Mouse (Mus musculus): ENCODE data around the gene Map2. TPM values are rescaled to one million over a fixed set of nuclear protein-coding genes. Genes with fewer than 3 reads are reported as not detected.

Map2 gene
- polyA plus RNA-seq, 1 experiment from 2014 or later, result 9.8 TPM

DNA sequence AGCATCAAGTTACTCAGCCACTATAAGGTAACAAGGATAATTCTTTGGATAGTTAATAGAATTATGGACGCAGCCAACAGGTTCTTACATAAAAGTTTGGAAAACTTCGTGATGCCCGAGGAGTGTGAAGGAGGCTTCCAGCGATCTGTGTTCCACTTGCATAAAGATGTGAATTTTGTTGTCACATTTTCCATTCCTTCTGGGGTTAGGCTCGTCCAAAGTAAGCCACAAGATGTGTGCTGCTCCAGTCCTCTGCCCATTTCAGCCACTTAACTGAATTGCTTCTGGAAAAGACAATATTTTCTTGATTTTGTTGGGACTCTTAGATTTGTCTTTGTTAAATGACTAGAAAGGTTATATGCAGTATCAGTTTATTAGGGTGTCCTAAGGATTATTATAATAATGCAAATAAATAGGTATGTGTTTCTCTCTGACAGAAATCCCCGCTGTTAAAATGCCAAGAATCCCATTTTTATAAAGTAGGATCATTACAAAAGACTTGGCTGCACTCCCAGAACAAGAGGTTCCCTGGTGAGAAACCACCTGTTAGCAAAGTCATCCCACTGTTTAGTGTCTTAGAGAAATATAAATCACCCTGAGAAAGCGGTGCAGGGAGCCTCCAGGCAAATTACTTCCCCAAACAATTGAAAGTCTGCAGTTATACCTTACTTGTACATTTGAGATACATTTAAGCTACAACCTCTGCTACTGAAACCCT is 36.2 kb downstream of the Map2 start:
- no peak for ATAC-seq (replicated peaks; ENCODE audit: low FRiP score)
- no peaks in the 10 kb centered on the region for H3K27me3 ChIP-seq
- H3K27ac ChIP-seq, result no peak overlapping the region
- no peaks in the 10 kb centered on the region for H3K9me3 ChIP-seq (replicated peaks)
- H3K4me3 ChIP-seq (replicated peaks), result no peak overlapping the region
- H3K36me3 ChIP-seq, result no peaks in the 10 kb centered on the region
- H3K4me1 ChIP-seq, result no peaks in the 10 kb centered on the region
- 71% methylated on average over 7 of the region's 7 CpGs for WGBS
- no peak overlapping the region for H3K9ac ChIP-seq
- H3K4me2 ChIP-seq, result no peak overlapping the region

DNA sequence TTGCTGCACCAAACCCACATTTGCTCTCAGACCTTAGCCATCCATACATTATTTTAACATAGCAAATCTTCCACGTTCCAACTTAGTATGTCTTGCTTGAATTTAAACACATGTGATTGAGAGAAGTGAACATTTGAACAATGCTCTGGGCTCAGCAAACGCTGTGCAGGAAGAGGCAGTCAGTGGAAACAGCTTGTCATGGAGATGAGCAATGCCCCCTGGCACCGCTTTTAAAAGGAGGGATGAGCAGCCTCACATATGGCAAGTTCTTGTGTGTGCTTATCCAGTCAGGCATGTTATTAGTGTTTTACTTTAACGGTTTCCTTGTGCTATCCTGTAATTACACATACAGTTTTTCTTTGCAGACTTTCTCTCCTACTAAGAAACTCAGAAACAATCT is 46.4 kb downstream of the Map2 start:
- no peak; the same call in 1 of the 2 replicates for ATAC-seq (replicated peaks; ENCODE audit: low FRiP score)
- H3K4me2 ChIP-seq, result no peak overlapping the region
- H3K9me3 ChIP-seq (replicated peaks), result no peaks in the 10 kb centered on the region
- no peaks in the 10 kb centered on the region for H3K36me3 ChIP-seq
- WGBS, result 49% methylated on average over 4 of the region's 4 CpGs
- H3K4me1 ChIP-seq, result no peaks in the 10 kb centered on the region
- H3K9ac ChIP-seq, result no peak overlapping the region
- no peak overlapping the region for H3K4me3 ChIP-seq (replicated peaks)
- H3K27me3 ChIP-seq, result no peaks in the 10 kb centered on the region
- no peak overlapping the region for H3K27ac ChIP-seq

DNA sequence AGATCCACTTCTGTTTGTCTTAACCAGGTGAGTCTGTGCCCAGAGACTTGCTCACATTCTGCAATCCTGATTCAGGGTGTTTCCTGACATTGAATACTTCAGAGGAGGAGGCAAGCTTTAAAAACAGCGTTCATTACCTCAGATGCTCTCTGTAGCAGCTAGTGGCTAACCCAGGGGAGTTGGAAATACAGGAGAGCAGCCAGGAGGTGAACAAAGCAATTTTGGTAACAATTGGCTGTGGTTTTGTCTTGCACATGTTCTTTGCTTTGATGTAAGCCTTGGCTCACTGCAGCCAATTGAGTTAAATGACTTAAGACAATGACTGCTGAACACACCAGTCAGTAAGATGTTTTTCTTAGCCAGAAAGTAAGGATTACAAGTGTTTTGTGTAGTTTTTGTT is 48.3 kb downstream of the Map2 start:
- Histone ChIP-seq H3K27ac (no peak overlapping the region), H3K9me3 (replicated peaks) (no peaks in the 10 kb centered on the region), H3K27me3 (no peaks in the 10 kb centered on the region), H3K4me1 (peaks cover 3% of the 10 kb centered on the region; the same call in 1 of the 2 replicates), H3K4me3 (replicated peaks) (no peak overlapping the region), H3K9ac (no peak overlapping the region), H3K4me2 (no peak overlapping the region), H3K36me3 (no peaks in the 10 kb centered on the region)
- ATAC-seq (replicated peaks; ENCODE audit: low FRiP score), result no peak
- 17% methylated on average over 1 of the region's 1 CpGs for WGBS

DNA sequence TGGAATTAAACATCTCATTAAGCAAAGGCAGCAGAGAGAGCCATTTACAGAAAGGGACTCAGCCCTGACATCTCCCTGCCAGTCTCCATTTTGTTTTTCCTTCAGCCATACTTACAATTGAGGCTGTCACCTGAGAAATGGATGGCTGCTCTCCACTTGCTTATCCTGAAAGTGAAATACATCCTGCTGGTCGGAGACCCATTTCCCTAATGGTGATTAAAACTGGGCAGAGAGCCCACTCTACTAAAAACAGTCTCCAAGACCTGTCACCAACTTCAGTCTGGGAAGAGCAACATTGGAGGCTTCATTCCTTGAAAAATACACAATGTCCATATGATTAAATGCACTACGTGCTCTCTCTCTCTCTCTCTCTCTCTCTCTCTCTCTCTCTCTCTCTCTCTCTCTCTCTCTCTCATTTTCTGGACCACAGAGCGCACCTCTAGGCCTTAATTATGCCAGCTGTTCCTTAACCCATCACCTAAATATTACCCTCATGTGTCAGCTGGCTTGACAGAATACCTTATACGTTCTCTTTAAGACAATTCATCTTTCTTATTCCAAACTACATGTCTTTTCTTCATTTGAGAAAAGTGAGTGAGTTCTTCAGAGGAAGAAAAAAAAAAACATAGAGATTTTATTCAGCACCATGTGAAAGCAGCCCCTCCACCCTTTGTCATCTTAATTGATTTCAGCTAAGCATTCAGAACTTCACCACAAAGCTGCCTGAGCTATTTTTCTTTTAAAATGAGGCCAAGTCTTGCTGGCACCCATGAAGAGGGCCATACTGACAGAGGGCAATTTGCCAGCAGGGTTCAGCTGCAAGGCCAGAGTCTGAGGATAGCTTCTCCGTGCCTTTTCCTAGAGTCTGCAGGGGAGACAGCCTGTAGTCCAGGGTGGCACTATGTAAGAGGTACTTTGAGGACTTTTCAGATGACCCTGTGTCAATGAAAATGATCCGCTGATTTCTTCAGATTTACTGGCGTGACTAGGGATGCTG is 51.6 kb downstream of the Map2 start:
- no peaks in the 10 kb centered on the region for H3K36me3 ChIP-seq
- no peaks in the 10 kb centered on the region for H3K27me3 ChIP-seq
- peak; percentile 43; the same call in 1 of the 2 replicates for ATAC-seq (replicated peaks; ENCODE audit: low FRiP score)
- no peak overlapping the region for H3K4me2 ChIP-seq
- peaks cover 3% of the 10 kb centered on the region; the same call in 1 of the 2 replicates for H3K4me1 ChIP-seq
- WGBS, result 53% methylated on average over 7 of the region's 7 CpGs
- H3K4me3 ChIP-seq (replicated peaks), result no peak overlapping the region
- H3K27ac ChIP-seq, result no peak overlapping the region
- no peaks in the 10 kb centered on the region for H3K9me3 ChIP-seq (replicated peaks)
- H3K9ac ChIP-seq, result no peak overlapping the region

DNA sequence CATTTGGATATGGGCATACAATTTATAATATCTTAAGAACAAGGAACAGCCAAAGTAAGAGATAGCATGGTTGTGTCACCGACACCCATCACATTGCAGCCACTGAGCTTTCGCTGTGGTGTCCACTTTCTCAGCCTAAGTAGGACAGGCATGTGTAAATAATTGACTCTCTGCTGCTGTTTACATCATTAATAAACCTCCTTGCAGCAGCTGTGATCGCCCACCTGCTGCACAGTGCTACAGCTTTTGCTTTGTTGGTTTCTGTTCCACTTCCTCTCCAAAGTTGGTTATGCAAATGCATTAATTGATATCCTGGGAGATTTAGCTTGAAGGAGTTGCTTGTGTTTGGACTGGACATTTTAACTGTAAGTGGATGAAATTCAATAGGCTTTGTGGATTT is 53.1 kb downstream of the Map2 start:
- H3K36me3 ChIP-seq, result no peaks in the 10 kb centered on the region
- no peak overlapping the region for H3K27ac ChIP-seq
- no peaks in the 10 kb centered on the region for H3K27me3 ChIP-seq
- no peaks in the 10 kb centered on the region for H3K9me3 ChIP-seq (replicated peaks)
- H3K4me2 ChIP-seq, result no peak overlapping the region
- 0 out of 2 replicates have a peak, but pooled peaks have one; percentile 46 for ATAC-seq (replicated peaks; ENCODE audit: low FRiP score)
- peaks cover 3% of the 10 kb centered on the region; the same call in 1 of the 2 replicates for H3K4me1 ChIP-seq
- H3K9ac ChIP-seq, result no peak overlapping the region
- 63% methylated on average over 3 of the region's 3 CpGs for WGBS
- no peak overlapping the region for H3K4me3 ChIP-seq (replicated peaks)

DNA sequence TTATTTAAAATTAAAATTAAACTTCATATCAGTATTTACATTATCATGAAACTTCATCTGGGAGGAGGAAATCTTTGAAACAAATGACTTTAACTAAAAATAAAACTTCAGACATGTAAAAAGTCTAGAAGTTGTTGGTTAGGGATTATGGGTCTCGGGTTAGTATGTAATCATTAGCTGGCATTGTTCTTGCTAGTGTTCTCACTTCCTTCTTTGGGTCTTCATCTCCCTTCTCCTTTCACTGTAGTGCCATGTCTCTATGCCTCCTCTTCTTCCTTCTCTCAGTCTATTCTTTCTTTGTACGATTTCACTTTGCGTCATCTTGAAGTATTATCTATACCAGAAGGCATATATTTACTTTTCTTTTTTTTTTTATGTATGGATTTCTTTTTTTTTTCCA is 55.3 kb downstream of the Map2 start:
- H3K4me3 ChIP-seq (replicated peaks), result no peak overlapping the region
- H3K9ac ChIP-seq, result no peak overlapping the region
- H3K9me3 ChIP-seq (replicated peaks), result no peaks in the 10 kb centered on the region
- WGBS, result 93% methylated on average over 3 of the region's 3 CpGs
- no peak overlapping the region for H3K27ac ChIP-seq
- H3K36me3 ChIP-seq, result no peaks in the 10 kb centered on the region
- no peak overlapping the region for H3K4me2 ChIP-seq
- no peaks in the 10 kb centered on the region for H3K27me3 ChIP-seq
- H3K4me1 ChIP-seq, result peaks cover 3% of the 10 kb centered on the region; the same call in 1 of the 2 replicates
- ATAC-seq (replicated peaks; ENCODE audit: low FRiP score), result no peak

DNA sequence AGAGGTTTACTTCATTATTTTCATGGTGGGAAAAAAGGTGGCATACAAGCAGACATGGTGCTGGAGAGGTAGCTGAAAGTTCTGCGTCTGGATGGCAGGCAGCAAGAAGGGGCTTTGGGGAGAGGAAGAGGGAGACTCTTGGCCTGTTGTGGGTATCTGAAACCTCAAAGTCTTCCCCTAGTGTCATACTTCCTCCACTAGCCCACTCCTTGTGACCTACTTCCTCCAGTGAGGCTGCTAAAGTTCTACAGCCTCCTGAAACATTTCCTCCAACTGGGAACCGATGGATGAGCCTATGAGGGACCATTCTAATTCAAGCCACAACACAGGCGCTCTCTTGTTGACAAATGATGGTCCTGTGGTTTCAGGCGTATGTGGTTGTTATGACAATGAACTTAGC is 56.9 kb downstream of the Map2 start:
- peaks cover 2% of the 10 kb centered on the region; the same call in 1 of the 2 replicates for H3K4me1 ChIP-seq
- H3K27ac ChIP-seq, result no peak overlapping the region
- no peak overlapping the region for H3K4me2 ChIP-seq
- 89% methylated on average over 4 of the region's 4 CpGs for WGBS
- no peak overlapping the region for H3K9ac ChIP-seq
- no peak for ATAC-seq (replicated peaks; ENCODE audit: low FRiP score)
- H3K4me3 ChIP-seq (replicated peaks), result no peak overlapping the region
- H3K27me3 ChIP-seq, result no peaks in the 10 kb centered on the region
- no peaks in the 10 kb centered on the region for H3K9me3 ChIP-seq (replicated peaks)
- no peaks in the 10 kb centered on the region for H3K36me3 ChIP-seq

DNA sequence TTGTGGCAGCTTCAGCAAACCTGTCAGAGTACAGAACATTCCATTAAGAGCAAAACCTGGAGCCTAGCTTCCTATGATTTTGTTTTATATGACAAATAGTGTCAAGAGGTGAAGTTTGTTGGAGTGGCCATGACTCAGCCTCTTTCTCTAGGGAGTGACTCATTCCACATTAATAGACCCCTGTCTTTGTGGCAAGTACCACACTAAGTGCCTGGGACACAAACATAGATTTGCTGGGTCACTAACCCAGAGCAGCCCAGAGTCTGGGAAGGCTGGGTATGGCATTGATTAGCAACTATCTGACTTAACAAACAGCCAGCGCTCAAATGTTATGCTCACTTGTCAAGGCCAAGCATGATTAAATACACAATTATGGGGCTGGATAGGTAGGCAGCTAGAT is 69.8 kb downstream of the Map2 start:
- no peak overlapping the region for H3K4me3 ChIP-seq (replicated peaks)
- H3K4me1 ChIP-seq, result no peaks in the 10 kb centered on the region
- no peaks in the 10 kb centered on the region for H3K36me3 ChIP-seq
- 27% methylated on average over 1 of the region's 1 CpGs for WGBS
- peak; percentile 66; the same call in 1 of the 2 replicates for ATAC-seq (replicated peaks; ENCODE audit: low FRiP score)
- H3K9ac ChIP-seq, result no peak overlapping the region
- H3K4me2 ChIP-seq, result no peak overlapping the region
- H3K27me3 ChIP-seq, result no peaks in the 10 kb centered on the region
- no peak overlapping the region for H3K27ac ChIP-seq
- H3K9me3 ChIP-seq (replicated peaks), result no peaks in the 10 kb centered on the region

DNA sequence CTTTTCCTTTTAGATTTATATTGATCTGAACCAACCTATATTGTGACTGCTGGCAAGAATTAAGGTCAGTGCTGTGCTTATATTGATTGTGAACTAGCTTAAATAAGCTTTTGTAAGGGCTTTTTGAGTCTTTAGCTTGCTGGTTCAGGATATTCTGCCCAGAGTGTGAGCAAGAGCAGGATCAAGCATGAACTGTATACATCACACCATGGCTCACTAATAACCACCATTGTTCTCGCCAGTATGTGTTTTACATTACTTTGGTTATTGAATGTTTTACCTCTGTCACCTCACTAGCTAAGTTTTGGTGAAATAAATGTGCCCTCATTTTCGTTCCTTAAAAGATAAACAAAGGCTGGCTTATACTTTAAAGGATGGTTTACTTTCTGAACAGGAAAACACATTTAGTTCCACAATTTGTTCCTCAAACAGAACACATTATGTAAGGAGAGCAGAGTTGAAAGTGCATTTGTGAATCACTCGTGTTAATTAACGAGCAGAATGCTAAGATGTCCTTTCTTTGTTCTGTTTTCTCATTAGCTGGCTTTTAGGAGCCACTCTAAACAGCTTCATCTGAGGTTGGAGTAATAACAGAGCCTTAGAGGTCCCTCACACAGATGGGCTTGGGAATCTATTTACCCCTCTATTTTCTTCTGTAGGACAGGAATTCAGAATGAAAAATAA is 76.7 kb downstream of the Map2 start:
- Histone ChIP-seq H3K27me3 (no peaks in the 10 kb centered on the region), H3K36me3 (no peaks in the 10 kb centered on the region), H3K4me3 (replicated peaks) (no peak overlapping the region), H3K9ac (no peak overlapping the region), H3K4me1 (0 out of 2 replicates have a peak, but pooled peaks cover 2% of the 10 kb centered on the region), H3K9me3 (replicated peaks) (no peaks in the 10 kb centered on the region), H3K27ac (peak overlapping the region; percentile 67), H3K4me2 (peak overlapping the region; percentile 19; the same call in 1 of the 2 replicates)
- peak; percentile 37; the same call in 1 of the 2 replicates for ATAC-seq (replicated peaks; ENCODE audit: low FRiP score)
- WGBS, result 30% methylated on average over 4 of the region's 4 CpGs

DNA sequence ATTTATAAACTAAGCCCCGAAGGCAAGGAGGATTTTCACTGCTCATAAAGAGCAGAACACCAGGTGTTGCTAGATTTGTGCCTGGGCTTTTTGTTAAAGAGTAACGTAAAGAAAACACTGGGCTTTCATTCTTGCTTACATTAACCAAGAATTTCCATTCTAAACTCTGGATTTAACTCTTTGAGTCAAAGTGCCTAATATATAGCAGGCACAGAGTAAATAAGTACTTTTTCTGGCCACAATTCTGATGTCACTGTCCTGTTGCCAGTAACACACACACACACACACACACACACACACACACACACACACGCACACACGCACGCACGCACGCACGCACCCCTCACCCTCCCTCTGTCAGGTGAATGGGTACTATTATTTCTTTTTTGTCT is 77.3 kb downstream of the Map2 start:
- Histone ChIP-seq H3K9ac (no peak overlapping the region), H3K36me3 (no peaks in the 10 kb centered on the region), H3K9me3 (replicated peaks) (no peaks in the 10 kb centered on the region), H3K27ac (peak overlapping the region; percentile 67), H3K27me3 (no peaks in the 10 kb centered on the region), H3K4me2 (peak overlapping the region; percentile 19; the same call in 1 of the 2 replicates), H3K4me1 (0 out of 2 replicates have a peak, but pooled peaks cover 2% of the 10 kb centered on the region), H3K4me3 (replicated peaks) (no peak overlapping the region)
- 72% methylated on average over 8 of the region's 8 CpGs for WGBS
- peak; percentile 73 for ATAC-seq (replicated peaks; ENCODE audit: low FRiP score)

DNA sequence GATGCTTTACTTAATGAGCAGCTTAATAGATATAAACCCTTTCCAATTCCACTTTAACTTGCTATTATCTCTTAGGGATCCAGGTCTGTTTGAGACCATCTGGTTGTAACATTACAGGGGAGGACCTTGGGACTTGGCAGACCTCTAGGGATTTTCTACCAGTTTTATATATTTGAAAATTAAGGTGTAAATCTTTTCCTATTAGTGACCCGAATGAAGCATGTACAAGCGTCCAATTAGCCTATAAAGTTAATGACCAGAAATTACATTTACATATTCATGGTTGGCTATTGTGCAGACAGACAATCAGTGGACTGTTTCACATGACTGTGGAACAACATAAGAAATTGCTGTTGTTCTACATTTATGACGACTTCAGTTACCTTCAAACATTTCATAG is 88.1 kb downstream of the Map2 start:
- Histone ChIP-seq H3K36me3 (no peaks in the 10 kb centered on the region), H3K27me3 (no peaks in the 10 kb centered on the region), H3K4me1 (no peaks in the 10 kb centered on the region), H3K9ac (no peak overlapping the region), H3K27ac (no peak overlapping the region), H3K4me2 (no peak overlapping the region), H3K9me3 (replicated peaks) (no peaks in the 10 kb centered on the region), H3K4me3 (replicated peaks) (no peak overlapping the region)
- 75% methylated on average over 3 of the region's 3 CpGs for WGBS
- ATAC-seq (replicated peaks; ENCODE audit: low FRiP score), result no peak
